Mouse (Mus musculus): ENCODE measurements around the gene Gm49425. TPM values are rescaled to one million over a fixed set of nuclear protein-coding genes. Genes with fewer than 3 reads are reported as not detected.

Gene Gm49425
- total RNA-seq, 2 experiments from 2014 or later, result not detected

DNA sequence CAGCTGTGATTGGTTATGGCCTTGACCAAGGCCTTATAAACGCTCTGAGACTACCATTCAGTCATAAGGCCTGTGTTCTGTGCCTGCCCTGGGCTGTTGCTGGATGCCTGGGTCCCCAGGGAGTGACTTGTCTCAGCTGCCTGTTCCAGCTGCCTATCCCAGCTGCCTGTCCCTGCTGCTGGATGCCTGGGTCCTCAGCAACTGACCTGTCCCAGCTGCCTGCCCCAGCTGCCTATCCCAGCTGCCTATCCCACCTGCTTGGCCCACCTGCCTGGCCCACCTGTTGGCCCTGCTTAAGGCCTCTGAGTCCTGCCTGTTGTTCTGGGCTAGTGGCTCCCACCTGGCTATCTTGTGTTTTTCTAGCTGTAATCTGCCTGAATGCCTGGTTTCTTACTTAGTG is 22.9 kb downstream of the Gm49425 start:
- no peak for DNase-seq (ENCODE audit: low spot score in 2 of 2)
- intact Hi-C loops (cut with DNase I), result loop anchor here (10.0 kb wide), 1 partner anchor 149 kb away; no protein-coding TSS in a partner anchor

DNA sequence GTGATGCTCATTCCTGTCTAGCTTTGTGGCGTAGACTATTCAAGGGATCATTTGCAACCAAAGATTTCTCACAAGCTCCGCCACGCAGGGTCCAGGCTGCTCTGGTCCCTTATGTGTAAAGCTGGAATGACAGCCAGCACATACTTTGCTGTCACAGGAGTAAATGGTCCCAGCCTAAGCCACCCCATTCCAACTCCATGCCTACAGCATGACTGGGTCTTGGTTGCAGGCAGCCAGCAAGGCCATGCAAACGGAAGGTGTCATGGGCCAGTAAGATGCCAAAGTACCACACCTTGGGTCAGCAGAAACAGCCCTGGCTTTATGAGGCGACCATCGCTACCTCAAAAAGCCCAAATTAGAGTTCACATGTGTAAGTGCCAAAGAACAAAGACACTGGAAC is 23.3 kb downstream of the Gm49425 start:
- DNase-seq (ENCODE audit: low spot score in 2 of 2), result no peak
- intact Hi-C loops (cut with DNase I), result loop anchor here (10.0 kb wide), 1 partner anchor 149 kb away; no protein-coding TSS in a partner anchor

DNA sequence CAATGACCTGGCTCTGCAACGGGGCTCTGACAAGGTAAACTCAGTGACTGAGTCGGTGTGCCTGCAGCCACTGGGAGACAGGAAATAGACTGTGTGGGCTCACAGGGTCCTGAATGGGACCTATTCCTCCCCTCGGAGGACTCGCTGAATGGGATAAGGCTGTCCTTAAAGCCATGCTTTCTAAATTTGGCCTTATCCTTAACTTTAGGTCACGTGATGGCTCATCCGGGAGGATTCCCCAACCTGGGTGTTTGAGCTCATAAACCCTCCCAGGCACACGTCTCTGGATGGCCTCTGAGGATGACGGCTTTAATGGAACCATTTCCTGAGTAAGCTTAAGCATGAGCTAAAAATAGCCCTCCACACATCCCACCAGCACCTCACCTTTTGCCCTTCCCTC is 24.3 kb downstream of the Gm49425 start:
- DNase-seq (ENCODE audit: low spot score in 2 of 2), result no peak
- intact Hi-C loops (cut with DNase I), result loop anchor here (10.0 kb wide), 1 partner anchor 148 kb away; no protein-coding TSS in a partner anchor

DNA sequence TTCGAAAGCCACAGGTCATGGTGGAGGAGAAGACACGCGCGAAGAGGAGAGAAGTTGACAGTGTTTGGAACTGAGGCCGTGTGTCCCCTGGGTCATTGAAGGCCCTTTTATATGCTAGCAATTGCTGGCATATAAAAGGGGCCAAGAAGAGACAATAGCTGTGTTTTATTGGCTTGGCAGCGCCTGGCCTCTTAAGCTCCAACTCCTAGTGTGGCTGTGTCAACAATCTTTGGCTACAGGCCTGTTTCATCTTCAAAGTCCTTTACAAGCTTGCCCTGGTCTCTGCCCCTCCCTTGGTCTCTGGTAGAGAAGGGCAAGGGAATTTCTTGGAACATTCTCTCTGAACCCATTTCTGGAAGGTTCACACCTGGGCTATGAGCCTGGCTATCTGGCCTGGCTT is 25.6 kb downstream of the Gm49425 start, which contains the start of gene Krt83:
Gene Krt83, minus strand, starts transcription at position 82 of the 400 bp plus-strand sequence.
- DNase-seq (ENCODE audit: low spot score in 2 of 2), result no peak
- intact Hi-C loops (cut with DNase I), result loop anchor here (10.0 kb wide), 1 partner anchor 147 kb away; no protein-coding TSS in a partner anchor

DNA sequence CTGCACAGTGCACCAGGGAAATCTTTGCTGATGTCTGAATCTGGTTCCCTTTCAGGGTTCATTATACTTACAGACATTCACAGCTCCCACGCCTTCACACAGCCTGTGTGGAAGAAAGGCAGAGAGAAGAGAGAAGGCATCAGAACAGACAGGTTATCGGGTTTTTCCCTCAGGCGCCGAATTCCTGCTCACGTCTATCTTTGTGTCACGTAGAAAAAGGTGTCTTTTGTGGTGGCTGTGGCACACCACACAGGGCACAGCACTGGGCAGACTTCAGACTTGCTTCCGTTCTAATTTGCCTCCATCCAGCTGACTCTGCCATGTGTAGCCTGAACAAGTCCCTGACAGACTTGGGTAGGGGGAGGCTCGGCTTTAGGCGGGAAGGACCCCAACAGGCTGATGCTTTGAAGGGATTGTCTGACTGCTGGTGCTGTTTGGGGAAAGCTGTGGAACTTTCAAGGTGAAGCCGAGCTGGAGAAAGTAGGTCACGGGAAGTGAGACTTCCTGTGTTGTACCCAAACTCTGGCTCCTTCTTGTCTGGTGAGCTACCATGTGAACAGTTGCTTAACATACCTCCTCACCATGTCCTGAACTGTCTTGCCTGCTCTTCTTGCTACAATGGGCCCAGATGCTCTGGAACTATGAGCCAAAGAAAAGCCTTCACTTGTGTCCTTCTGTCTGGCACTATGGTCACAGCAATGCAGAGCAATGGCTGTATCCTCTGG is 31.0 kb downstream of the Gm49425 start:
- intact Hi-C loops (cut with DNase I), result no loop called here
- DNase-seq (ENCODE audit: low spot score in 2 of 2), result peak; percentile 36 to 44

DNA sequence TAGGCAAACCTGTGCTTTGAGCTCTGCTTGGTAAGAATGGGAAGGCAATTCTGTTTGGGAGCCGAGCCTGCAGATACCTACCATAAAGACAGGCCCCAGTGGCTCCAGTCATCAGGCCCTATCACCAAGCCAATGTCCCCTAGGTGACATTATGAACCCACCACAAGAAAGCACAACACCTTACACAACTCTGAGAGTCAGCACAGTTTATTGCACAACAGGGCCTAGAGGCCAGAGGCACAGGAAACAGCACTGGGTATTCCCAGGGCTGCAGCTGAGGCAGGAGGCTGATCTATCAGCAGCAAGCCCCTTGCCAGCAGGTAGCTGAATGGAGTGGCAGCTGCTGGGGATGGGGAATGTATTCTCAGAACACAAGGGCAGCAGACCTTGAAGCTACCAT is 32.1 kb downstream of the Gm49425 start:
- intact Hi-C loops (cut with DNase I), result no loop called here
- no peak for DNase-seq (ENCODE audit: low spot score in 2 of 2)

DNA sequence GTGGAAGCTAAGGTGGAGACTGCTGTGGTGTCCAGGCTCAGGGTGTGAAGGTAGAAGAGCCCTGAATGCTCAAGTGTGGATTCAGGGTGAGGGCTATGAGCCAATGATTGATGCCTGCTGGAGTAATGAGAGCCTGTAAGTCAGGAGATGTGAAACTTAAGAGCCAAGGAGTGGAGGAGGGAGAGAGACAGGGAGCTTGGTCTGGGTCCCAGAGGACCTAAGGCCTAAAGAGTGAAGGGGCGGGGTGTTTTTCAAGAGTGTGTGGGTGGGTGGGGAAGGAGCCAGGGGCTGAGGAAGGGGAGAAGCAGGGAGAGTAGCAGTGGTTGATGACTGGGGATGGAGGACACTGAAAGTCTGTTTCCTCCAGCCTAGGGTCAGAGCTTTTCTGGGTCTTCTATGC is 33.4 kb downstream of the Gm49425 start:
- no peak for DNase-seq (ENCODE audit: low spot score in 2 of 2)
- intact Hi-C loops (cut with DNase I), result no loop called here

DNA sequence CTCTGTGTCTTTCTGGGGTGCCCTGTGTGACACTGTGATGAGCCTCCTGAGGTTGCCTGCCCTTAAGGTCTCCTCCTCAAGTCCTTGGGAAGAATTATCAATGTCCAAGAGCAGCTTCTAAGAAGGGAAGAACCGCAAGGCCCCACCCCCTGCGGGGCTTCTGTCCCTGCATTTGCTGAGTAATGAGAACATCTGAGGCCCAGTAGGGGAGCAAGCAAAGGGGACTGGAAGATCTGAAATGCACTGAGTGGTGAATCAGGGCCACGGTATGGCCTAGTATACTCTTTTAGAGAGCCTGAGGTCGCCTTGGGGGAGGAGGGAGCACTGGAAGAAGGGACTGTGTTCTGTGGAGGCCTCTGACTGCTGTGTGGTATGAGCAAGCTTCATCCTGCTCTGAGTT is 35.0 kb downstream of the Gm49425 start:
- intact Hi-C loops (cut with DNase I), result no loop called here
- no peak for DNase-seq (ENCODE audit: low spot score in 2 of 2)

DNA sequence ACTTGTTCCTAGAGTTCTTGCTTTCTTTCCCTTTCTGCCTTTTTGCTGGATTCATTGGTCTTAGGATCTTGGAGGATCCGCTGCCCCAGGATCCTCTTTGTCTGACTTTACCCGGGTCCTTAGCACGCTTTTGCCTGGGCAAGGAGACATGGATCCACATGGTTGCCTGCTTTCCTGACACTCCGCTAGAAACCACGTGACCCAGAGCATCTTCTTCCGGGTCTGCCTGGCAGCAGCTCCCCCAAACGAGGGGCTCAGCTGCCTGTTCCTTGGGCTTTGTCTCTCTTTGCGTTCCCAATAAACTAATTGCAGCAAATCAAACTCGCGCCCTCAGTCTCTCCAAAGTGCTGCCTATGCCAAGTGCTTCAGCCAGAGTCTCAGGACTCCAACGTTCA is 37.4 kb downstream of the Gm49425 start:
- intact Hi-C loops (cut with DNase I), result no loop called here
- DNase-seq (ENCODE audit: low spot score in 2 of 2), result no peak

DNA sequence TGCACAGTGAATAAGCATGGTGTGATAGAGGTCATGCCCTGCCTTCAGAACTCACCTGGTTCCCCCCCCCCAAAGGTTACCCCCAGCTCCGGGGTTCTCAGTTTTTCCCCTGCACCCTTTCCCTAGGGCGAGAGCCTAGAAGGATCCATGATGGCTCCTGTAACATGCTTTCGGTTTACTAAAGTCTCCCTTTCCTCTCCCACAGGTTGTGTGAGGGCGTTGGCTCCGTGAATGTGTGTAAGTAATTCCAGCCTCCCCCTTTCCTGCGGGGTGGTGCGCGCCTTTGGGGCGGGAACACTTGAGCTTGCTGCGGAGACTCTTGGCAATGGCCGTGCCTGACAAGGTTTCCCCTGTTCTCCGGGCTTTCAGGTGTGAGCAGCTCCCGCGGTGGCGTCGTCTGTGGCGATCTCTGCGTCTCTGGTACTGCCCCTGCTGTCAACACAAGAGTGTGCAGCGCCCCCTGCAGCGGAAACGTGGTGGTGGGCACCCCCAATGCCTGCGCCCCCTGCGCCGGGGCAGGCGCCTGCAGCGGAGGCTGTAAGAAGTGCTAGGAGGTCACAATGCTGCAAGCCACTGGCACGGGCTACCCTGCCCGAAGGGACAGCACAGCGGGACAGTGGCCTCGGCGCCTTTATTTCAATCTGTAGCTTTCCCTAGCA is 37.9 kb downstream of the Gm49425 start:
- DNase-seq (ENCODE audit: low spot score in 2 of 2), result peak; percentile 46
- intact Hi-C loops (cut with DNase I), result no loop called here

DNA sequence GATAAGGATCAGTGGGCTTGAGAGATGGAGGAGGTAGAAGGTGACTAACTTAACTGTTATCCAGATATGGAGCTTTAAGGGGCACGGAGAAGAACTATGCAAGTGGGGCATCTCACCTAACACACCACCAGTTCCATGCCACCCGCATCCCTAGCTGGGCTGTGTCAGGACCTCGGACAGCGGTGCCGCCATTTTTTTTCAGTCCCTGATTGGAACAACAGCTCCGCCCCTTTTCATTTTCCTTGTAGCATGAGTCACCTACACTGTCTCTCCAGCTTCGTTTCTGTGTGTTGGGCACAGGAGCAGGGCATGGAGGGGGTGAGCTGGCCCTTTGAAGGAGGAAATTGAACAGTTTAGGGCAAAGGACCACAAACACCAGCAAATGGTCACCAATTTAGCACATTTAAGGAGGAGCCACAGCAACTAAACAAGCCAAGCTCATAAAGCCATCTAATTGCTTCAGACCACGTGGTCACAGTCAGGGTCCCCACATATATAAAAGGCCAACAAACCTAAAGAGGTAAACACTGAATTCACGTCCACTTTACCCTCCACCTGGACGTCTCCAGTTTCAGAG is 44.0 kb downstream of the Gm49425 start, which contains the start of gene Krt86:
Gene Krt86, plus strand, starts transcription at position 527 of the 577 bp plus-strand sequence.
- DNase-seq (ENCODE audit: low spot score in 2 of 2), result no peak
- intact Hi-C loops (cut with DNase I), result no loop called here

DNA sequence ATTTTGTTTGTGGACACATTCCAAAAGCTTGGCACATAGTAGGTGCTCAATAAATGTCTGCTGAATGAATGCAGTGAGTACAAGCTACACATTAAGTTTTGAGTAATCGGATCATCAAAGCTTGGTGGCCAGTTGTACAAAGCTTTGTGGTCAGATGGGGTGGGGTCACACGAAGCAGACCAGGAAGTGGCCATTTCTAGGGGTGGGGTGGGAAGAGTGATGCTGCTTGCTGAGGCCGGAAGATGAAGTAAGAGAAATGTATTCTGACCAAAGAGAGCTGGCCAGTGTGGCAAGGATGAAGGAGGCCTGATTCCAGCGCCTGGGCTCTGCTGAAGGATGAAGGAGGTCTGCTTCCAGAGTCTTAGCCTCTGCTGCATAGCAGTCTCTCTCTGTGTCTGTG is 48.0 kb downstream of the Gm49425 start:
- intact Hi-C loops (cut with DNase I), result no loop called here
- DNase-seq (ENCODE audit: low spot score in 2 of 2), result no peak

Small RNA genes within 50 kb of the gene (microRNA-seq; reads per million reads assigned to microRNA genes)
- gene Gm44393, result 0 reads per million in 2 experiments

Other genes with a start within 250 kb of the Gm49425 start
- gene Atg101, start 233.0 kb downstream of the Gm49425 start, total RNA-seq (2021), result 10 to 100 TPM; 38.5 to 43.2 TPM
- under 1 TPM; 0.24 to 0.49 TPM for gene 6030408B16Rik, start 224.0 kb downstream of the Gm49425 start, total RNA-seq (2021)
- 1 to 10 TPM; 1.6 to 1.9 TPM for gene Krt80, start 147.1 kb downstream of the Gm49425 start, total RNA-seq (2021)
- gene Krt7, start 106.2 kb downstream of the Gm49425 start, total RNA-seq (2021), result under 1 TPM; 0.22 to 0.30 TPM
- gene Krt87, start 78.5 kb downstream of the Gm49425 start, total RNA-seq (2021), result under 1 TPM in 1 of 2 experiments, not detected in 1; 0.15 TPM
- not detected for gene Krt88, start 69.5 kb downstream of the Gm49425 start, total RNA-seq (2021)
- gene Krt81, start 53.5 kb downstream of the Gm49425 start, total RNA-seq (2021), result not detected
- not detected for gene Krt86, start 43.8 kb downstream of the Gm49425 start, total RNA-seq (2021)
- gene Krt83, start 25.7 kb downstream of the Gm49425 start, total RNA-seq (2021), result not detected
- not detected for gene Krt84, start 15.6 kb upstream of the Gm49425 start, total RNA-seq (2021)
- gene Krt82, start 33.4 kb upstream of the Gm49425 start, total RNA-seq (2021), result not detected
- not detected for gene Krt90, start 45.7 kb upstream of the Gm49425 start, total RNA-seq (2021)
- gene Krt75, start 56.6 kb upstream of the Gm49425 start, total RNA-seq (2021), result not detected
- not detected for gene Gm5414, start 110.9 kb upstream of the Gm49425 start, total RNA-seq (2021)
- gene Gm5478, start 130.1 kb upstream of the Gm49425 start, total RNA-seq (2021), result not detected
- gene Krt6b, start 163.0 kb upstream of the Gm49425 start, total RNA-seq (2021), result not detected
- not detected for gene Krt6a, start 177.0 kb upstream of the Gm49425 start, total RNA-seq (2021)
- gene Krt5, start 195.6 kb upstream of the Gm49425 start, total RNA-seq (2021), result not detected
- gene Krt71, start 225.8 kb upstream of the Gm49425 start, total RNA-seq (2021), result not detected